20 mouse cellular contexts compared by ENCODE assay signal in genomic region chr9:28471501-28471900, GRCm38 (mm10).
DNase-seq lines count a peak whose midpoint lies in the region; ATAC-seq lines count a peak whose summit lies in the region.
"Had no signal": no experiment of that assay in that cellular context is flagged by ENCODE, and none has a peak within 500 bp of the region (broad histone marks: within the 10 kb centered on the region; RNA-seq: fewer than 3 reads in every experiment).

No protein-coding gene starts in this region.

- no peaks in the 10 kb centered on the region for H3K36me3 ChIP-seq in kidney, embryonic 16.5 days (ENCODE audit: insufficient read depth, low read length)
- H3K36me3 ChIP-seq in midbrain, embryonic 11.5 days (ENCODE audit: control insufficient read depth, insufficient read depth, low read length) = no peaks in the 10 kb centered on the region
- H3K36me3 ChIP-seq in midbrain, embryonic 15.5 days (replicated peaks) = no peaks in the 10 kb centered on the region
- H3K36me3 ChIP-seq: embryonic facial prominence, embryonic 10.5 days; heart, embryonic 15.5 days had no signal

- peak; percentile 78 for ATAC-seq in kidney, embryonic 16.5 days (ENCODE audit: low FRiP score, low TSS enrichment)
- no peak for ATAC-seq in midbrain, embryonic 11.5 days (ENCODE audit: low FRiP score)
- ATAC-seq in midbrain, embryonic 15.5 days (replicated peaks) = no peak
- ATAC-seq: forebrain, embryonic 13.5 days; forebrain, postnatal 0 days had no signal

- no peak overlapping the region for H3K27ac ChIP-seq in kidney, embryonic 16.5 days (ENCODE audit: low read length)
- no peak overlapping the region for H3K27ac ChIP-seq in midbrain, embryonic 11.5 days (ENCODE audit: low read depth, low read length)
- H3K27ac ChIP-seq in midbrain, embryonic 15.5 days = no peak overlapping the region
- H3K27ac ChIP-seq: embryonic facial prominence, embryonic 10.5 days; forebrain, embryonic 13.5 days; heart, adult 2 months; heart, embryonic 15.5 days had no signal

- intact Hi-C loops in left cerebral cortex, postnatal 10 days (cut with DNase I) = no loop called here

- no peaks in the 10 kb centered on the region for H3K9me3 ChIP-seq in kidney, embryonic 16.5 days (ENCODE audit: low read length)
- no peaks in the 10 kb centered on the region for H3K9me3 ChIP-seq in midbrain, embryonic 11.5 days (ENCODE audit: control insufficient read depth, low read length)
- no peaks in the 10 kb centered on the region for H3K9me3 ChIP-seq in midbrain, embryonic 15.5 days
- H3K9me3 ChIP-seq: embryonic facial prominence, embryonic 10.5 days; forebrain, embryonic 13.5 days; heart, embryonic 15.5 days had no signal

- H3K9ac ChIP-seq in kidney, embryonic 16.5 days (replicated peaks; ENCODE audit: low read length) = no peak overlapping the region
- H3K9ac ChIP-seq in midbrain, embryonic 11.5 days (ENCODE audit: low read length) = no peak overlapping the region
- no peak overlapping the region for H3K9ac ChIP-seq in midbrain, embryonic 15.5 days
- H3K9ac ChIP-seq: forebrain, embryonic 13.5 days; forebrain, postnatal 0 days; heart, embryonic 15.5 days had no signal

- H3K27me3 ChIP-seq in kidney, embryonic 16.5 days (ENCODE audit: insufficient read depth, low read length) = no peaks in the 10 kb centered on the region
- H3K27me3 ChIP-seq in midbrain, embryonic 11.5 days (ENCODE audit: control insufficient read depth, insufficient read depth, low read length) = no peaks in the 10 kb centered on the region
- H3K27me3 ChIP-seq in midbrain, embryonic 15.5 days (replicated peaks) = no peaks in the 10 kb centered on the region
- H3K27me3 ChIP-seq: forebrain, embryonic 13.5 days; heart, embryonic 15.5 days had no signal

- 24% methylated on average over 4 of the region's 4 CpGs for WGBS in kidney, embryonic 16.5 days
- 54% methylated on average over 4 of the region's 4 CpGs for WGBS in midbrain, embryonic 11.5 days
- WGBS in midbrain, embryonic 15.5 days = 40% methylated on average over 4 of the region's 4 CpGs

- no peak for DNase-seq in kidney, adult 18-20 months
- peak; percentile 2 to 13 for DNase-seq in kidney, postnatal 4 days
- DNase-seq in kidney, postnatal 25 days = no peak
- peak; percentile 85 for DNase-seq in midbrain, embryonic 11.5 days (ENCODE audit: low spot score, missing footprints)
- peak; percentile 17 for DNase-seq in mesoderm, embryonic 11.5 days (ENCODE audit: low read depth, low spot score)
- no peak for DNase-seq in left cerebral cortex, postnatal 10 days (ENCODE audit: extremely low spot score in 1 of 2, low spot score in 2 of 2)
- DNase-seq: adrenal gland, adult 2 months; adrenal gland, postnatal 25 days; cerebellum, adult 2 months; cerebellum, postnatal 10 days; forebrain, postnatal 0 days; gastrocnemius, postnatal 14 days; heart, adult 2 months; heart, postnatal 14 days had no signal

- no peak overlapping the region for H3K4me3 ChIP-seq in kidney, embryonic 16.5 days (ENCODE audit: low read length)
- H3K4me3 ChIP-seq in midbrain, embryonic 11.5 days (ENCODE audit: low read depth, low read length) = no peak overlapping the region
- H3K4me3 ChIP-seq in midbrain, embryonic 15.5 days = no peak overlapping the region
- H3K4me3 ChIP-seq: embryonic facial prominence, embryonic 10.5 days; forebrain, embryonic 13.5 days; heart, adult 2 months; heart, embryonic 15.5 days had no signal

- 0 out of 2 replicates have a peak, but pooled peaks cover 3% of the 10 kb centered on the region for H3K4me1 ChIP-seq in kidney, embryonic 16.5 days (ENCODE audit: insufficient read depth, low read length)
- no peaks in the 10 kb centered on the region for H3K4me1 ChIP-seq in midbrain, embryonic 11.5 days (ENCODE audit: control insufficient read depth, insufficient read depth, low read length)
- no peaks in the 10 kb centered on the region for H3K4me1 ChIP-seq in midbrain, embryonic 15.5 days
- H3K4me1 ChIP-seq: embryonic facial prominence, embryonic 10.5 days; forebrain, embryonic 13.5 days; heart, embryonic 15.5 days had no signal

- H3K4me2 ChIP-seq in kidney, embryonic 16.5 days (replicated peaks; ENCODE audit: low read depth, low read length) = no peak overlapping the region
- H3K4me2 ChIP-seq in midbrain, embryonic 11.5 days = no peak overlapping the region
- H3K4me2 ChIP-seq in midbrain, embryonic 15.5 days = no peak overlapping the region
- H3K4me2 ChIP-seq: forebrain, embryonic 13.5 days; heart, embryonic 11.5 days; heart, embryonic 15.5 days had no signal

Comparison
In these comparisons a context has a peak if more than half of its experiments do, and no peak if none do; other contexts are left out.
1. DNase-seq: peak in kidney, postnatal 4 days (2 of 2), midbrain, embryonic 11.5 days (single experiment) and mesoderm, embryonic 11.5 days (single experiment); none in kidney, adult 18-20 months (single experiment), kidney, postnatal 25 days (0 of 2) and left cerebral cortex, postnatal 10 days (0 of 2).